Mouse (Mus musculus): Measurements from ENCODE around the gene Akap6. TPM values are rescaled to one million over a fixed set of nuclear protein-coding genes. Genes with fewer than 3 reads are reported as not detected.

The Akap6 gene
- polyA plus RNA-seq (2016; fragmentation: Nextera tagmentation; extraction: Ambion mirVana) = 9.7 and 10.5 TPM in 2 replicates

- no peaks in the 10 kb centered on the region for H3K27me3 ChIP-seq (replicated peaks)
- no peaks in the 10 kb centered on the region for H3K9me3 ChIP-seq (replicated peaks)
- no peak within 1 kb of the TSS for H3K4me2 ChIP-seq
- H3K4me1 ChIP-seq (replicated peaks) = peaks cover 15% of the 10 kb centered on the region
- no peak within 1 kb of the TSS for H3K9ac ChIP-seq
- ATAC-seq (ENCODE audit: insufficient number of reproducible peaks, low FRiP score) = no peak
- H3K36me3 ChIP-seq = no peaks in the 10 kb centered on the region
- WGBS = 68% methylated on average over 6 of the region's 6 CpGs
- H3K4me3 ChIP-seq = no peak within 1 kb of the TSS
- H3K27ac ChIP-seq (ENCODE audit: poor library complexity, severe bottlenecking) = no peak within 1 kb of the TSS
These were observed at the start of gene Akap6 for GRCm38 (mm10) chr12:52699146-52699545. Gene Akap6, plus strand, starts transcription at chr12:52699383.

GRCm38 (mm10) chr12:52662907-52663790, 36.0 kb upstream of the Akap6 start:
- no peaks in the 10 kb centered on the region for H3K9me3 ChIP-seq (replicated peaks)
- H3K36me3 ChIP-seq = no peaks in the 10 kb centered on the region
- 79% methylated on average over 7 of the region's 7 CpGs for WGBS
- H3K4me2 ChIP-seq = no peak overlapping the region
- no peak overlapping the region for H3K4me3 ChIP-seq
- H3K9ac ChIP-seq = no peak overlapping the region
- no peaks in the 10 kb centered on the region for H3K4me1 ChIP-seq (replicated peaks)
- no peak for ATAC-seq (ENCODE audit: insufficient number of reproducible peaks, low FRiP score)
- no peak overlapping the region for H3K27ac ChIP-seq (ENCODE audit: poor library complexity, severe bottlenecking)
- no peaks in the 10 kb centered on the region for H3K27me3 ChIP-seq (replicated peaks)

- Histone ChIP-seq H3K27me3 (replicated peaks) (no peaks in the 10 kb centered on the region), H3K4me1 (replicated peaks) (no peaks in the 10 kb centered on the region), H3K9me3 (replicated peaks) (no peaks in the 10 kb centered on the region), H3K9ac (no peak overlapping the region), H3K4me3 (no peak overlapping the region), H3K36me3 (no peaks in the 10 kb centered on the region), H3K27ac (ENCODE audit: poor library complexity, severe bottlenecking) (no peak overlapping the region), H3K4me2 (no peak overlapping the region)
- ATAC-seq (ENCODE audit: insufficient number of reproducible peaks, low FRiP score) = no peak
- 63% methylated on average over 5 of the region's 5 CpGs for WGBS
These were observed 34.2 kb upstream of the Akap6 start for GRCm38 (mm10) chr12:52664944-52665343.

GRCm38 (mm10) chr12:52671436-52671835, 27.7 kb upstream of the Akap6 start:
- peak overlapping the region; percentile 30; the same call in 1 of the 2 replicates for H3K4me2 ChIP-seq
- ATAC-seq (ENCODE audit: insufficient number of reproducible peaks, low FRiP score) = no peak

GRCm38 (mm10) chr12:52671943-52672342, 27.2 kb upstream of the Akap6 start:
- H3K27ac ChIP-seq (ENCODE audit: poor library complexity, severe bottlenecking) = no peak overlapping the region
- H3K9me3 ChIP-seq (replicated peaks) = no peaks in the 10 kb centered on the region
- H3K4me3 ChIP-seq = no peak overlapping the region
- H3K4me1 ChIP-seq (replicated peaks) = peaks cover 5% of the 10 kb centered on the region
- no peak overlapping the region for H3K9ac ChIP-seq
- H3K27me3 ChIP-seq (replicated peaks) = no peaks in the 10 kb centered on the region
- no peaks in the 10 kb centered on the region for H3K36me3 ChIP-seq
- no peak for ATAC-seq (ENCODE audit: insufficient number of reproducible peaks, low FRiP score)
- no peak overlapping the region for H3K4me2 ChIP-seq
- WGBS = 66% methylated on average over 6 of the region's 6 CpGs

More at GRCm38 (mm10) chr12:52671436-52671835, 27.7 kb upstream of the Akap6 start:
- peaks cover 5% of the 10 kb centered on the region for H3K4me1 ChIP-seq (replicated peaks)
- H3K9ac ChIP-seq = no peak overlapping the region; the same call in 1 of the 2 replicates
- H3K27me3 ChIP-seq (replicated peaks) = no peaks in the 10 kb centered on the region
- H3K36me3 ChIP-seq = no peaks in the 10 kb centered on the region
- H3K9me3 ChIP-seq (replicated peaks) = no peaks in the 10 kb centered on the region
- no peak overlapping the region for H3K27ac ChIP-seq (ENCODE audit: poor library complexity, severe bottlenecking)
- WGBS = 12% methylated on average over 7 of the region's 7 CpGs
- H3K4me3 ChIP-seq = no peak overlapping the region

- no peak overlapping the region for H3K27ac ChIP-seq (ENCODE audit: poor library complexity, severe bottlenecking)
- no peaks in the 10 kb centered on the region for H3K27me3 ChIP-seq (replicated peaks)
These were observed 25.7 kb upstream of the Akap6 start for GRCm38 (mm10) chr12:52673361-52673960.

GRCm38 (mm10) chr12:52675010-52675409, 24.2 kb upstream of the Akap6 start:
- Histone ChIP-seq H3K27ac (ENCODE audit: poor library complexity, severe bottlenecking) (no peak overlapping the region), H3K9me3 (replicated peaks) (no peaks in the 10 kb centered on the region), H3K4me3 (no peak overlapping the region), H3K4me1 (replicated peaks) (peaks cover 5% of the 10 kb centered on the region), H3K27me3 (replicated peaks) (no peaks in the 10 kb centered on the region), H3K36me3 (no peaks in the 10 kb centered on the region), H3K9ac (no peak overlapping the region), H3K4me2 (no peak overlapping the region)
- 74% methylated on average over 4 of the region's 4 CpGs for WGBS
- no peak for ATAC-seq (ENCODE audit: insufficient number of reproducible peaks, low FRiP score)

More at GRCm38 (mm10) chr12:52673361-52673960, 25.7 kb upstream of the Akap6 start:
- 70% methylated on average over 6 of the region's 6 CpGs for WGBS
- peaks cover 5% of the 10 kb centered on the region for H3K4me1 ChIP-seq (replicated peaks)
- no peak overlapping the region for H3K4me3 ChIP-seq
- no peak overlapping the region for H3K9ac ChIP-seq
- no peak for ATAC-seq (ENCODE audit: insufficient number of reproducible peaks, low FRiP score)
- no peaks in the 10 kb centered on the region for H3K9me3 ChIP-seq (replicated peaks)
- no peak overlapping the region for H3K4me2 ChIP-seq
- H3K36me3 ChIP-seq = no peaks in the 10 kb centered on the region

- H3K4me2 ChIP-seq = no peak overlapping the region; the same call in 1 of the 2 replicates
- H3K36me3 ChIP-seq = no peaks in the 10 kb centered on the region
- WGBS = 44% methylated on average over 9 of the region's 9 CpGs
- no peaks in the 10 kb centered on the region for H3K9me3 ChIP-seq (replicated peaks)
- ATAC-seq (ENCODE audit: insufficient number of reproducible peaks, low FRiP score) = no peak
- no peaks in the 10 kb centered on the region for H3K27me3 ChIP-seq (replicated peaks)
- H3K4me3 ChIP-seq = no peak overlapping the region
- no peak overlapping the region for H3K9ac ChIP-seq
- no peak overlapping the region for H3K27ac ChIP-seq (ENCODE audit: poor library complexity, severe bottlenecking)
- H3K4me1 ChIP-seq (replicated peaks) = peaks cover 10% of the 10 kb centered on the region
These were observed 11.8 kb upstream of the Akap6 start for GRCm38 (mm10) chr12:52687355-52687754.

- Histone ChIP-seq H3K4me1 (replicated peaks) (peaks cover 13% of the 10 kb centered on the region), H3K9me3 (replicated peaks) (no peaks in the 10 kb centered on the region), H3K4me3 (no peak overlapping the region), H3K27ac (ENCODE audit: poor library complexity, severe bottlenecking) (no peak overlapping the region), H3K27me3 (replicated peaks) (no peaks in the 10 kb centered on the region), H3K36me3 (no peaks in the 10 kb centered on the region), H3K4me2 (no peak overlapping the region), H3K9ac (no peak overlapping the region)
- ATAC-seq (ENCODE audit: insufficient number of reproducible peaks, low FRiP score) = no peak
- 82% methylated on average over 2 of the region's 2 CpGs for WGBS
These were observed 10.5 kb upstream of the Akap6 start for GRCm38 (mm10) chr12:52688712-52689111.

- Histone ChIP-seq H3K4me2 (no peak overlapping the region), H3K36me3 (no peaks in the 10 kb centered on the region), H3K4me3 (no peak overlapping the region), H3K9me3 (replicated peaks) (no peaks in the 10 kb centered on the region), H3K27me3 (replicated peaks) (no peaks in the 10 kb centered on the region), H3K9ac (no peak overlapping the region), H3K4me1 (replicated peaks) (peaks cover 13% of the 10 kb centered on the region), H3K27ac (ENCODE audit: poor library complexity, severe bottlenecking) (no peak overlapping the region)
- WGBS = 86% methylated on average over 1 of the region's 1 CpGs
- no peak for ATAC-seq (ENCODE audit: insufficient number of reproducible peaks, low FRiP score)
These were observed 7.6 kb upstream of the Akap6 start for GRCm38 (mm10) chr12:52691552-52691951.

GRCm38 (mm10) chr12:52692290-52692974, 6.8 kb upstream of the Akap6 start:
- H3K9ac ChIP-seq = no peak overlapping the region
- H3K27ac ChIP-seq (ENCODE audit: poor library complexity, severe bottlenecking) = no peak overlapping the region
- peaks cover 10% of the 10 kb centered on the region for H3K4me1 ChIP-seq (replicated peaks)
- WGBS = 41% methylated on average over 10 of the region's 10 CpGs
- no peaks in the 10 kb centered on the region for H3K9me3 ChIP-seq (replicated peaks)
- H3K4me2 ChIP-seq = peak overlapping the region; percentile 17; the same call in 1 of the 2 replicates
- no peak for ATAC-seq (ENCODE audit: insufficient number of reproducible peaks, low FRiP score)
- no peaks in the 10 kb centered on the region for H3K36me3 ChIP-seq
- H3K4me3 ChIP-seq = no peak overlapping the region
- H3K27me3 ChIP-seq (replicated peaks) = no peaks in the 10 kb centered on the region

Measured in heart, embryonic 12.5 days (tissue).